Mouse (Mus musculus): ENCODE data around the gene Flrt1.

Gene Flrt1

DNA sequence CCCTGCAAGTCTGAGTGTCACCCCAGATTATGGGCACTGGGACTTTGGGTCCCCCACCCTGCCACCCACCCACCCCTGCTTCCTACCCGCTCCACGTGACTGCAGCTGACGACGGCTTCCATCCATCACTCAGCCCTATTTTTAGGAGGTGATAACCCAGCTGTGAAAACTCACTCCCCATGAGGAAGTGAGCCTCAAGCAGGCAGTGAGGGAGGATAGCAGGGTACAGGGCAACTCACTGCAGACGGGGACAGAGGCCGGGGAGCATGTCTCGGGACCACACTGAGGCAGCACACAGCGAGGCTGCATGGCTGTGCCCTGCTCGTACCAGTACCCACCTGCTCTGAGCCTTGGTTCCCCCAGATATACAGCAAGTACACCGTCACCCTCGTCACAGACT lies 24.8 kb upstream of the Flrt1 start:
- no peak for DNase-seq (ENCODE audit: low spot score in 2 of 2)

DNA sequence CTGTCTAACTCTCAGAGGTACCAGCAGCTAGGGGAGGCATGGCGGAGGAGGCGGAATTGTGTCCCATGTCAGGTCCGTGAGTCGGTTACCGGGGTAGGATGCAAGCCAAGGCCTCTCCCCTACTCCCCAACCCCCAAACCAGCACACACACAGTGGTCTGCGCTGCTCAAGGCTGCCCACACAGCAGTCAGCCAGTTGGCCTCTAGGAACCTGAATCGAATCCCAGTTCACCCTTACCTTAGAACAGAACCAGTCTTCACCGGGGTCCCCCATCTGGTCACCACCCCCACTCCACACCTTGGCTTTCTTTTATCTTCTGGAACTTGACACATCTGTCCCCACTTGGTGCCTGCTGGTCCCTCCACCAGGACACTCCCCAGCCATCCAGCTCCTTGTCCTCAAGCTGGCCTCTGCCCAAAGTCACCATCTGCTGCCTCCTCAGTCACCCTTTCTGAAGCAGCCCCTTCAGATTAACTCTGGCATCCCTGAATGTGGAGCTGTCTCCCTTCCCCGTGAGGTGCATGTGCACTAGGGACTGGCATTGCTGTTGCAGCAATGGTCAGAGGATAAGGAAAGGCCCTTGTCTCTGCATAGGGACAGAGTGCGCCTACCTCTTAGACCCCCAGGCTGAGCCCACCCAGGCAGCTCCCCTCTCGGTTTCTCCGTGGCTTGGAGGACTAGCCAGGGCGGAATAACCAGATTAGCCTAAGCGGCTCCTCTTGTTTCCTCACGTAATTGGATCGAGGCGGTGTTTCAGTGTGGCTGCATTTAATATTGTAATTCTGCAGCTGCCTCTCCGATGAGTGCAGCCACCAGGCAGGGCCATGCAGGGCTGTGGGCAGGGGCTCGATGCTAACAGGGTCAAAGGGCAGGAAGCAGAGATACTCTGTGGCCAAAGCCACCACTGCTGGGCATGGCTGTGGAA lies 23.3 kb upstream of the Flrt1 start:
- DNase-seq (ENCODE audit: low spot score in 2 of 2), result no peak

DNA sequence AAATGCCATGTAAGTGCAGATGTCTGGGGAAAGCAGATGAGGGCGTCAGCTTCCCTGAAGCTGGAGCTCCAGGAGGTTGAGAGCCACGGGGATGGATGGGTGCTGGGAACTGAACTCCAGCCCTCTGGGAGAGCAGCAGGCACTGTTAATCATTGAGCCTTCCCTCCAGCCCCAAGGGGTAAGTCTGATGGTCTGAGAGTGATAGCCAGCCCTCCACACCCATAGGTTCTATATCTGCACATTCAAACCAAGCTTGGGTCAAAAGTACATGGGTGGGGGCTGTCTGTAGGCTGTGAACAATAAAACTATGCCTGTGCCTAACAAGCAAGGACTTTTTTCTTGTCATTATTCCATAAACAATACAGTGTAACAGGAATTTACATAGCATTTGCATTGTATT lies 21.4 kb upstream of the Flrt1 start:
- no peak for DNase-seq (ENCODE audit: low spot score in 2 of 2)

DNA sequence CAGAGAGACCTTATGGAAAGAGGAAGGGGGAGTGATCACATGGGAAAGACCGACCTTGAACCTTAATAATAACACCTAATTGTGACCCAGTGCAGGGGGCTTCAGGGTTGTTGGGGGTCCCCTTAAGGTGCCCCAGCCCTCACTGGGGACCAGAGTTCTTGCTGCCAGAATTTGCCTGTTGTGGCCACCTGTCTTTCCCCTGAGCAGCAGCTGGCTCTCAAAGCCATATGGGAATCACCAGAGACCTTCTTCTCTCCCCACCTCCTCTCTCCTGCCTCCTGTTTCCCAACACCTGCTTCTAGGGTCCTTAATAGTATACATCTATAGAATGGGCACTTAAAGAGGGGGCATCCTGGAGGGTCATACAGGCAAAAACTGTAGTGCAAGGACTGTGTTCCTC lies 20.7 kb upstream of the Flrt1 start:
- DNase-seq (ENCODE audit: low spot score in 2 of 2), result no peak

DNA sequence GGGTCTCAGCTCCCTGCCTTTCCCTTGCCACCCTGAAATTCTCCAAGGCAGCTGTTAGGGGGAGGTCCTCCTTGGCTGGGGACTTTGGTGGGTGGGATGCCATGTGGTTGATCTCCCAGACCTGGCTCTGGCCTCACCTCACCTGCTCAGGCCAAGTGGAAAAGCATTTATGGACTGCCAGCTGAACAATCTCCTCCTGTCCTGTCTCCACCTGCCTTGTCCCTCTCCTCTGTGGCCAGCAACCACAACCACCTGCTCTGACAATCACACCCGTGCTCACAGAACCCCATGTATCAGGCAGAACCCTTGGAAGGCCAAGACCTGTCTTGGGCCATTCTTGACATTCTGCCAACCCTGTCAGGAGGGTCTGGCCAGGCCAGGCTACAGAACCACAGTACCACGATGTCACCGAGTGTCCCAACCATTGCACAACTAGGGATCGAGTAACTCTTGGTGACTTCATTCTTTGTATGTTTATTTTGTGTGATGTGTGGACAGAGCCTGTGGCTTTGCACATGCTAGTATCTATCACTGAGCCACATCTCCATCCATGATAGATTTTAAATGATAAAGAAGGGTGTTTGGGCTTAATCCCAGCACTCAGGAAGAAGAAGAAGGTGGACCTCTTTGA lies 20.1 kb upstream of the Flrt1 start:
- no peak for DNase-seq (ENCODE audit: low spot score in 2 of 2)

DNA sequence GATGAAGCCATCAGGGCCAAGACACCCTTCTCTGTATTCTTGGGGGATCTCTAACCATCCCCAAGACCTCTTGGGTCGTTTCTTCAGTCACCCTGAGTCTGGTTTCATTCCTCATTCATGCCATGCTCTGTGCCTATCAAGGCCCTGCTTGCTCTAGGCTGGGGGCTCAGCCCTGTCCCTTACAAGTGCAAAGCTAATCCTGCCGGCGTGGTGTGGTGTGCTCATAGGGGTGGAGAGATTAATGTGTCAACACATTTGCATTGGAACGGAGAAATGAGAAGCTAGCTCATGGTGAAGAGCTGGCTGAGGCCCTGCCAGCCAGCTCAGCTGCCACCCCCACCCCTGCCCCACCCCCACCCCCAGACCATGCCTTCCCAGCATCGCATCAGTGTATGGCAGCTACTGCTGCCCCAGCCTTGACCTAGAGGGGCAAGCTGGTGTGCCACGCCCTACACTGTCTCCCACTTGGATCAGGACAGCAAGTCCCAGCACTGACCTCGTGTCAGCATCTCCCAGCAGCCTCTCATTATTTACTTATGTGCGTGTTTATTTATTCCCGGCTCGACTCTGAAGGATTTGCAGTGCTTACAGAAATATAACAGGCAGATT lies 17.3 kb upstream of the Flrt1 start:
- DNase-seq (ENCODE audit: low spot score in 2 of 2), result no peak

DNA sequence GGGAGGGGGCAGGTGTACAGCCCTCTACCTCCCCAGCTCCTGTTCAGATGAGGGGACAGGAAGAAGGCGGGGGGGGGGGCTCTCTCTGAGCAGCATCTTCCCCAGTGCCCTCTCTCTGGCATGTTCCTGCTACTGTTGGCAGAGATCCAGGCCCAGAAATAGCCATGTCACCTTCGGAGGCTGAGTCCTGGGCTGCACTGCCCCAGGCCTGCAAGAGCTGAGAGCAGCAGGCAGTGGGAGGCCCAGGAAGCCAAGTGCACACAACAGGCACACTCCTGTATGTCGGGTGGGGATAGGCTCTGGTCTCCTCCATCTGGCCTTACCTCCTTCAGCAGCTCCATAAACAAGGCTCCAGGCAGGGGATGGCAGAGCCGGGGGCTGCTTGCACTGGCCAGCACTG lies 16.7 kb upstream of the Flrt1 start:
- DNase-seq (ENCODE audit: low spot score in 2 of 2), result no peak

DNA sequence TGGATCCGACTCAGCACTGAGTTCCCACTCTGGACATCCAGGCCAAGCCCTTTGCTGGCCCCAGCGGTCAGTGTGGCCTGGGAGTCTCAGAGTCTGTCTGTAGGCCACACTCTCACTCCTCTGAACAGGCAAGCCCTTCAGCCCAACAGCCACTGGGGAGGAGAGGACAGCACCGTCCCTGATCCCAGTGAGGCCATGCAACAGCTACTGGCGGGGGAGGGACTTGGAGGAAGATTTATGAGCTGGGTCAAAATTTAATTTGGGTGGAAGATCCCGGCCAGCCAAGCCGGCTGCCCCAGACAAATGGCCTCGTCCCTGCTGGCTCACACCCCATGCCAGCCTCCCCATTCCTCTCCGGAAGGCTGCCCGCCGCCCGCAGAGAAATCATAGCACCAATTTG lies 15.7 kb upstream of the Flrt1 start:
- DNase-seq (ENCODE audit: low spot score in 2 of 2), result no peak

DNA sequence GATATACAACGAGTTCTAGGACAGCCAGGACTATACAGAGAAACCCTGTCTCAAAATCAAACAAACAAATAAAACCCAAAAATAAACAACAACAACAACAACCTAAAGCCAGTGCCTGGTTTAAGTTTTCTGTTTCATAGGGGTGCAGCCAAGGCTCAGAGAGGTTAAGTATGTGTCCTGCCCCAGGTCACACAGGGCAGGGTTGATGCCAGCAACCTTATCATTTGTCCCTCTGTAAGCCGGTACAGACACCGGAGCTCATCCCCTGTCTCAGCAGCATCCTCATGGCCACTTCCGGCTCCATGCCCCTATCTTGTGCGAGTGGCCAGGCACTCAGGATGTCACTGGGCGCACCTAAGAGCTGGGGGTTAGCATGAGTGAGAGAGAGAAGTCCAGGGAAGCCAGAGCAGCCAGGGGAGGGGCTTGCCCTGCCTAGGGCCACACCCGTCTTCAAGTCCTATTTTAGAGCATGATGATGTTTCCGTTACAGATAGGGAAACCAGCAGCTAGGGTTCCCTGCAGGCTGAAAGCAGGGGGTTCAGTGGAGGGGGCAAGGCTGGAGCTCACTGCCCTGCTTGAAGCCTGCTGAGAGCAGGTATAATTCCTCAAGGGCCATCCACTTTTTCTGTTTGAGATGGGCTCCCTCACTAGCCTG lies 12.3 kb upstream of the Flrt1 start:
- no peak for DNase-seq (ENCODE audit: low spot score in 2 of 2)

DNA sequence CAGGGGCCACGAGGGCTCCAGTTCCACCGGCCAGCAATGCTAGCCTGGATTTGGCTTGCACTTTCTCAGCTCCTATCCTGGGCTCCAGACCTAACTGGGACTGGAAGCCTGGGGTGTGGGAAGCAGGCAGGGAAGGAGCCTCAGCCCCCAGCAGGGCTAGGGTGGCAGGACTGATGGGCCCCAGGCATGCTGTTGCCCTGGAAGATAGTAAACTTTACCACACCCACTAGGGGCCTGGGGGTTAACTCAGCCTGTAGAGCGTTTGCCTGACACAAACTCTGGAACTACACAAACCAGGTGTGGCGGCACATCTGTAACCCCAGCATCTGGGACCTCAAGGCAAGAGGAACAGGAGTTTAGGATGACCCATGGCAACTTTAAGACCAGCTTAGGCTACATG lies 11.6 kb upstream of the Flrt1 start:
- DNase-seq (ENCODE audit: low spot score in 2 of 2), result no peak

DNA sequence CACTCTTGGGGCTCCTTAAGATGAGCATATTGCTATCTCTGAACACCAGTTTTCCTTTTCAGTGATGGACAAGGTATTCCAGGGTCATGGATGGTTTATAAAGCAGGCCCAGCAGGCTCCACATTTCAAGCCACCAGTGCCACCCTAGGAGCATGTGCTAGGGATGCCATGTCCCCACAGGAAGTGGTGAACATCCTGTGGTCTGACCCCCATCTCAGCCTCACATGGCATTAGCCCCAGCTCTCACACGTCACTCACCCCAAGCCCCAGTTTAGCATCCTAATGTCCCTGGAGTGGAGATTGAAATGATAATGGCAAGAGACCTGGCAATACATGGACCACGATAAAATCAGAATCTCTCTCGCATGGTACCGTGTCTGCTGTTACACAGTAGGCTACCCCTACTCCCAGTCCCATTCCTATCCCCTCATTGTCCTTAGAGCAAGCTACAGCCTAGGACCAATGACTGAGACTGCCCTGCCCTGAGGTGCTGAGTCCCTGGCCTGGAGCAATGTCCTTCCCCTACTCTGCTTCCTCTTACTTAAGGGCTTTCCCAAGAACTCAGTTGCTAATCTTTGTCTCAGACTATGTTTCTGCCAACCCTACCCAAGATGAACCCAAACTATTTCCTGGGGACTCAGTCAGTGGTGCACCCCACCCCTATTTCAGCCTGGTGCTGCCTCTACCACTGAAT lies 10.7 kb upstream of the Flrt1 start:
- DNase-seq (ENCODE audit: low spot score in 2 of 2), result no peak

DNA sequence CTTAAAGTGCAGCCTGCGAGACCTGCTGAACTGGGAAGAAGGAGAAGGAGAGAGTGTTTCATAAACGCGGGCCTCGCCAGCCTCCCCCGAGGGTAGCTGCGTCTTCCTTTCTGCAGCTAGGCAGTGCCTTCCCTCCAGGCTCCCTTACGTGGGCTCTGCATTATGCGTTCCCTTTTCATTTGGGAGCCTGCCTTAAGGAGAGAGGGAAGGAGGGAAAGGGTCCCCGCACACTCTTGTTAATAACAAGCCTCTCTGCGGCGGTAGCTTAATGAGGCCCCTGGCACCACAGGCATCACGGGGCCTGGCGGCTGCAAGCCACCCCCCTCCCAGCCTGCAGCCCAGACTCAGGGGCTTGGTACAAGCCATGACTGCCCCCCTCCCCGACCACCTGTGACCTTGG lies 8.0 kb upstream of the Flrt1 start:
- no peak for DNase-seq (ENCODE audit: low spot score in 2 of 2)

DNA sequence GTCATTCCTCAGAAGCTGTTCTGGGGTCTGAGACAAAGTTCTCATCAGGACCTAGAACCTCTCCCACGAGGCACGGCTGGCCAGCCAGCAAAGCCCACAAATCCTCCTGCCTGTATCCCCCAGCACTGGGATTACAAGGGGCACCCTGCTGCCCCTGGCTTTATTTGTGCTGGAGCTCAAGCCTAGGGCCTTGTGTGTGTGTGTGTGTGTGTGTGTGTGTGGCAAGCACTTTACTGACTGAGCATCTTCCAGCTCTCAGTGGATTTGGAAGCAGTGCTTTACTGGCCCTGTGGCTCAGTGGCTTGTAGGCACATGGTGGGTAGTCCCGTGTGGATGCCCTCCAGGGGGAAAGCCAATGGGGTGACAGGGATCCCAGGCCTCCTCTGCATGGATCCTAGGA lies 7.1 kb upstream of the Flrt1 start:
- DNase-seq (ENCODE audit: low spot score in 2 of 2), result no peak

DNA sequence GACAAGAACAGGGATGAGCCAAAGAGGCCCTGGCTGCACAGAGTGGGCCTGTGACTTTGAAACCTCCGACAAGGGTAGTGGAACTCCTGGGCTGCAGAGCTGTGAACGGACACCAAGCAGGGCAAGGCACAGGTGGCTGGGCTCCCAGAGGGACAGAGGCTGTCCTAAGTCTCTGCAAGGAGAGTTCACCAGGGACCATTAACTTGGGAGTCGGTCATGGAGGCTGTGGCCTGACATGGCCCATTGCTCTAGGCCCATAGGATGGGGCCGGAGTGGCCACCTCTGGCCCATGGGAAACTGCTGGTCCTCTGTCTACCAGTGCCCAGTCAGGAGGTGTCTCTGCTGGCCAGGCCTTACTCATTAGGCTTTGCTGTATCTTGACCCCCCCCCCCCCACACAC lies 6.2 kb upstream of the Flrt1 start:
- DNase-seq (ENCODE audit: low spot score in 2 of 2), result no peak

DNA sequence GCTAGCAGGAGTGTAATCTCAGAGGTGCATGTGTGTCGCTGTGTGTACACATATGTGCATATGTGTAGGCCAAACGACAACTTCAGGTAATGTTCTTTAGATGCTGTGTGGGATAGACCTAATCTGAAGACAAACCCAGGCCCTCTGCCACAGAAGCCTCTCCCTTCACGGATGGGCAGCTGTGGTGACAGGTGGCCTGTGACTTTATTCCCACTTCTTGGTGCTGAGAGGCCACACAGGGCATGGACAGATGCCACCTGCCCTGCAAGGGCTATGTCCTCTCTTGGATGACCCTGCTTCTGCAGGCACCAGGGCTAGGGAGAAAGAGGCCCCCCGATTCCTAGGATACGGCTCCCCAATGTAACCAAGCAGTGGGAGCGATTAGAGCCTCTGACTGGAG lies 5.8 kb upstream of the Flrt1 start:
- DNase-seq (ENCODE audit: low spot score in 2 of 2), result no peak

DNA sequence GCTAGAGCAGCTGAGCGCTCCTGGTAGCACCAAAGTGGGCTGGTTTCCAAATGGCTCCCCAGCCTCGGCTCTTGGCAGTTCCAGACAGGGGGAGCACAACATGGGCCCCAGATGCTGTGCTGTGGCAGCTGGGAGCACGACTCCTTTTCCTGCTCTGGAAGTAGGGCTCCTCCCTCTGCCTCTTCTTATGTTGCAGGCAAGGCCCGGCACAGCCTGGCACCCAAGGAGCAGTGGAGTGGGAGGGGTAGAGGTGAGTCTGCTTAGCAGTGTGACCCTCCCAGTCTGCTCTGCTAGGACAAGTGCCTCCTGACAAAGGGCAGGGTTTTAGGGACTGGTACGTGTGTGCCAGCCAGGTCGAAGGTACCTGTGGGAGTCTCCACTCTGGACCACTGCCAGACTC lies 5.3 kb upstream of the Flrt1 start:
- DNase-seq (ENCODE audit: low spot score in 2 of 2), result no peak

DNA sequence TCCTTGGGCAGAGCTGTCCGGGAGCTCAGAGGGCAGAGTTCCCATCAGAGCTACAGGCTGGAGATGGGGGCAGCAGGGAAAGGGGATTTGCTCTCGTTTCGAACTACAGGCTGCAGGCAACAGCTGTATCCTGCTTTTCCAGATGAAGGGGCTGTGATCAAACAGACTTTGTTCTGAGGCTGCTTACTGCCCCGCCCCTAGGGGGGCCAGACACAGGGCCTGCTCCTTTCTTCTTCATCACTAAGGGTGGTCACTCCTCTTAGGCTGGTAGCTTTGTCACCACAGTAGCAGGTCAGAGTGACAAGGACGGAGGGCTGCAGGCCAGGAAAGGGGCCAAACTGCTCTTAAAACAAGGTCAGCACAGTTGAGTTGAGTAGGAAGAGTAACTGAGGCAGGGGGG lies 4.6 kb upstream of the Flrt1 start:
- DNase-seq (ENCODE audit: low spot score in 2 of 2), result no peak

DNA sequence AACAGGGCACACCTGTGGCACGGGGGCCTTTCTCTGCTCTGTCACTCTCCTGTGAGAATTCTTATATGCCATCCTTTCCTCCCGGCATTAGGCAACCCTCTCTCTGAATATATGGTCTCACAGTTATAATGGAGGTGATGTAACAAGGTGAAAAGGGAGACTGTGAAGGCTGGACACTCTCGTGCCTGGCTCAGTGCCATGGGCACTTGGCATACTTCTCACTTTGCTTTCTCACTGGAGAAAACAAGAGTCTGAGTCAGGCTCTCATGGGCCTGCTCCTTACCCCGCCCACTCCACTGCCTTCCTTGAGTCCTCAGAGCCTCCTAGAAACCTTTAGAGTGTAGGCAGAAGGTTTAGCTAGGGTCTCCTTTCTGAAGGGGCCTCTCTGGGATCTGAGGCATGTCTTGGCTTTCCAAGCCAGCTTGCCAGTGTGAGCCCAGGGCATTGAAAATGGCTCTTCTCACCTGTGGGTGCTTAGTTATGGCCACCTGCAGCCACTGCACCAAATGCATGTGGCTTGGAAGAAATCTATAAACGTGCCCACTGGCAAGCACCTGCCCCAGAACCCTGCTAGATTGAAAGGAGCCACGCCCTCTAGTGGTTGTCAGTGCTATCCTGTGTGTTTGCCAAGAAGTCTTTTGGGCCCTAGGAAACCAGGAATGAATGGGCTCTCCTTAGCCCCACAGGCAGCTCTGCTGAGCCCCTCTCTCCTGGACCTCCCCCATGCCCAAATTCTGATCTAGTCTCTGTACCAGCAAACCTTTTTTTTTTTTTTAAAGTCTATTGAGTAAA lies 2.8 kb upstream of the Flrt1 start:
- DNase-seq (ENCODE audit: low spot score in 2 of 2), result no peak

DNA sequence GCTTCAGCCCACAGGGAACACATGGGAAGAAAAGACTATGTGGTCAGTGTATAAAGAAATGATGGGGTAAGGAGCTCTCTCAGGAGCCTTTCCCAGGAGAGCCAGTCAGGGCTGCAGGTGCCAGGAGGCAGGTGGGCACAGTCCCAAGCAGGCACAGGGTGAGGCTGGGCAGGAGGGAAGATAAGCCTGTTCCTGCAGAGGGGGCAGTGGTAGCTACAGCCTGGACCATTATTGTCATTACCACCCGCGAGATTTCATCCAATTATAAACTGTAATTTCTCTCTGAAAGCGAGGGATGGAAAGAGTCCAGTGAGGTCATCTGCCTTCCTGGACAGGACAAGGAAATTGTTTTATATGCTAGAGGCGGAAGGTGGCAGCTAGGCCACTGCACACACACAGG lies 1.6 kb upstream of the Flrt1 start:
- DNase-seq (ENCODE audit: low spot score in 2 of 2), result no peak

DNA sequence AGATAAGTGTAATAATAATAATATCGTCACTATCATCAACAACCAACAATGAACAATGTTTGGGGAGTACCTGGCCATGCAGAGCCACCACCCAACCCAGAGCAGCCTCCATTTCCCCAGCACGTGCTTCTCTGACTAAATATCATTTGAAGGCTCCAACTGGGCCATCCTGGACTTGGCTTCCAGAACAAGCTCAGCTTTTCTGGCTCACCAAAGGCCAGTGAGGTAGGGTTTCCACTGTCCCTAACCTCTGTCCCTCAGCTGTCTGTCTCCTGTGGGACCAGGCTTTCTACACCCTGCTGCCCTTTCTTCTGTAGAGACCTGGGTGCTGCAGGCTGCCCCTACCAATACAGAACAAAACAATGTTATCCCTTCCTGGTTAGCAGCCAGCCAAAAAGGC lies 1.0 kb upstream of the Flrt1 start:
- no peak for DNase-seq (ENCODE audit: low spot score in 2 of 2)

DNA sequence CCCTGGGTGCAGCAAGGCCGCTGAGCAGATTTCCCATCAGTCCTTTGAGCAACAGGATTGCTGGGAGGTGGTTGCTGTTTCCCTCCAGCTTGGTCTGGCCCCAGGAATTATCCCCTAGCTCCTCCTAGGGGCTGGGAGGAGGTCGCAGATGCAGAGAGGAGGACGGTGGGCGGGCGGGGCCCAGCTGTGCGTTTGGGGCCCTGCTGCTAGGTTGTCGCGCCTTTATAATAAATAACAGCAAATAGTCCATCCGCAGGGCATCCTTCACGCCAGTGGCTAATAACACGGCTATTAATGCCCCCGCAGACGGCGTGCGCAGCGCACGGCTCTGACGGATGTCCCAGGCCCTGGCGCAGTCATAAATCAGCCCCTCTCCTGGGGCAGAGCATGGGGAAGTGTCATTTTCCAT lies 1.5 kb downstream of the Flrt1 start:
- no peak for DNase-seq (ENCODE audit: low spot score in 2 of 2)

Measured in right cerebral cortex, postnatal 36 days (tissue).